Mouse (Mus musculus): ENCODE measurements around the gene Arhgap33. TPM values are rescaled to one million over a fixed set of nuclear protein-coding genes. Genes with fewer than 3 reads are reported as not detected.
"Not testable (repeated sequence)": the region's sequence is repeated elsewhere in the genome, so short reads cannot be mapped to it uniquely, and the experiment has no call there.

Arhgap33 gene
- total RNA-seq, 2 experiments from 2014 or later: 190 to 213 TPM

GRCm38 (mm10) chr7:30518325-30518724 lies 16.5 kb downstream of the Arhgap33 start:
- intact Hi-C loops (cut with DNase I): no loop called here
- no peak for DNase-seq (ENCODE audit: low spot score in 2 of 2)

- DNase-seq (ENCODE audit: low spot score in 2 of 2): no peak
- intact Hi-C loops (cut with DNase I): no loop called here
Observed at GRCm38 (mm10) chr7:30515003-30515760, 19.7 kb downstream of the Arhgap33 start.

- no peak for DNase-seq (ENCODE audit: low spot score in 2 of 2)
- intact Hi-C loops (cut with DNase I): no loop called here
Observed at GRCm38 (mm10) chr7:30508061-30508460, 26.8 kb downstream of the Arhgap33 start.

- DNase-seq (ENCODE audit: low spot score in 2 of 2); intact Hi-C loops (cut with DNase I): not testable (repeated sequence)
Observed at GRCm38 (mm10) chr7:30501159-30501558, 33.7 kb downstream of the Arhgap33 start.

GRCm38 (mm10) chr7:30495506-30496042 lies 39.3 kb downstream of the Arhgap33 start:
- DNase-seq (ENCODE audit: low spot score in 2 of 2); intact Hi-C loops (cut with DNase I): not testable (repeated sequence)

- no peak for DNase-seq (ENCODE audit: low spot score in 2 of 2)
- intact Hi-C loops (cut with DNase I): loop anchor here (5.0 kb wide), 2 partner anchors 51 to 59 kb away; partner anchors contain the start of genes Hspb6 and Proser3
Observed at GRCm38 (mm10) chr7:30493401-30493931, 41.4 kb downstream of the Arhgap33 start, which contains the start of gene Prodh2. Gene Prodh2 (plus strand): TSS chr7:30493622.

- peak; percentile 57 to 72 for DNase-seq (ENCODE audit: low spot score in 2 of 2)
- intact Hi-C loops (cut with DNase I): loop anchor here (5.0 kb wide), 2 partner anchors 50 to 60 kb away; partner anchors contain the start of genes Hspb6 and Proser3
Observed at GRCm38 (mm10) chr7:30492765-30493164, 42.1 kb downstream of the Arhgap33 start.

GRCm38 (mm10) chr7:30490957-30491307 lies 43.9 kb downstream of the Arhgap33 start:
- intact Hi-C loops (cut with DNase I): loop anchor here (5.0 kb wide), 2 partner anchors 49 to 61 kb away; partner anchors contain the start of genes Hspb6 and Proser3
- DNase-seq (ENCODE audit: low spot score in 2 of 2): peak in 1 of 2 experiments; percentile 3

GRCm38 (mm10) chr7:30490251-30490956 lies 44.5 kb downstream of the Arhgap33 start:
- DNase-seq (ENCODE audit: low spot score in 2 of 2): peak; percentile 31 to 48
- intact Hi-C loops (cut with DNase I): loop anchor here (5.0 kb wide), 2 partner anchors 48 to 62 kb away; partner anchors contain the start of genes Hspb6 and Proser3

GRCm38 (mm10) chr7:30484250-30484649 lies 50.6 kb downstream of the Arhgap33 start:
- intact Hi-C loops (cut with DNase I): no loop called here
- DNase-seq (ENCODE audit: low spot score in 2 of 2): no peak

- peak; percentile 52 to 81 for DNase-seq (ENCODE audit: low spot score in 2 of 2)
- intact Hi-C loops (cut with DNase I): no loop called here
Observed at GRCm38 (mm10) chr7:30477415-30478381, 57.2 kb downstream of the Arhgap33 start.

GRCm38 (mm10) chr7:30476136-30476535 lies 58.7 kb downstream of the Arhgap33 start:
- intact Hi-C loops (cut with DNase I); DNase-seq (ENCODE audit: low spot score in 2 of 2): not testable (repeated sequence)

- intact Hi-C loops (cut with DNase I): no loop called here
- DNase-seq (ENCODE audit: low spot score in 2 of 2): no peak
Observed at GRCm38 (mm10) chr7:30474999-30475398, 59.9 kb downstream of the Arhgap33 start.

- DNase-seq (ENCODE audit: low spot score in 2 of 2): no peak
- intact Hi-C loops (cut with DNase I): no loop called here
Observed at GRCm38 (mm10) chr7:30472411-30472810, 62.4 kb downstream of the Arhgap33 start.

Small RNA genes lying within 50 kb of the gene (microRNA-seq; reads per million reads assigned to microRNA genes)
- 1.0 to 1.2 reads per million in 2 experiments for gene Gm38670

Other genes starting within 250 kb of the Arhgap33 start
- 100 to 1,000 TPM; 467 to 489 TPM for gene Clip3, start 243.3 kb downstream of the Arhgap33 start, total RNA-seq (2021)
- gene Alkbh6, start 226.3 kb downstream of the Arhgap33 start, total RNA-seq (2021): 10 to 100 TPM; 63.6 to 64.4 TPM
- 1 to 10 TPM; 8.4 to 8.7 TPM for gene Syne4, start 220.3 kb downstream of the Arhgap33 start, total RNA-seq (2021)
- under 1 TPM; 0.32 to 0.55 TPM for gene E130208F15Rik, start 213.3 kb downstream of the Arhgap33 start, total RNA-seq (2021)
- 1 to 10 TPM; 7.2 to 7.8 TPM for gene Sdhaf1, start 211.2 kb downstream of the Arhgap33 start, total RNA-seq (2021)
- 10 to 100 TPM; 34.0 to 35.2 TPM for gene Lrfn3, start 172.3 kb downstream of the Arhgap33 start, total RNA-seq (2021)
- gene Tyrobp, start 121.3 kb downstream of the Arhgap33 start, total RNA-seq (2021): 10 to 100 TPM; 28.7 to 29.8 TPM
- gene Hcst, start 115.2 kb downstream of the Arhgap33 start, total RNA-seq (2021): 1 to 10 TPM in 1 of 2 experiments, not detected in 1; 1.2 TPM
- 1 to 10 TPM; 2.6 to 2.7 TPM for gene Nfkbid, start 113.3 kb downstream of the Arhgap33 start, total RNA-seq (2021)
- gene Aplp1, start 89.5 kb downstream of the Arhgap33 start, total RNA-seq (2021): 1,000 to 10,000 TPM; 1,270 to 1,289 TPM
- gene Kirrel2, start 77.4 kb downstream of the Arhgap33 start, total RNA-seq (2021): 10 to 100 TPM; 11.4 to 11.7 TPM
- 1 to 10 TPM in 1 of 2 experiments, under 1 TPM in 1; 0.78 to 1.5 TPM for gene Nphs1, start 76.7 kb downstream of the Arhgap33 start, total RNA-seq (2021)
- not detected for gene Prodh2, start 41.4 kb downstream of the Arhgap33 start, total RNA-seq (2021)
- gene Hspb6, start 17.1 kb upstream of the Arhgap33 start, total RNA-seq (2021): 1 to 10 TPM; 5.1 to 6.4 TPM
- gene Proser3, start 17.2 kb upstream of the Arhgap33 start, total RNA-seq (2021): 1 to 10 TPM; 5.2 to 5.5 TPM
- 10 to 100 TPM; 45.5 to 47.8 TPM for gene Lin37, start 24.8 kb upstream of the Arhgap33 start, total RNA-seq (2021)
- gene U2af1l4, start 28.2 kb upstream of the Arhgap33 start, total RNA-seq (2021): 10 to 100 TPM; 57.2 to 69.2 TPM
- gene Gm49396, start 28.3 kb upstream of the Arhgap33 start, total RNA-seq (2021): 1 to 10 TPM; 5.7 TPM
- 10 to 100 TPM; 82.7 to 90.1 TPM for gene Psenen, start 28.6 kb upstream of the Arhgap33 start, total RNA-seq (2021)
- gene Igflr1, start 30.4 kb upstream of the Arhgap33 start, total RNA-seq (2021): 1 to 10 TPM; 2.8 to 3.5 TPM
- gene Kmt2b, start 53.7 kb upstream of the Arhgap33 start, total RNA-seq (2021): 10 to 100 TPM; 46.4 to 50.4 TPM
- not detected for gene Zbtb32, start 63.8 kb upstream of the Arhgap33 start, total RNA-seq (2021)
- gene Upk1a, start 77.8 kb upstream of the Arhgap33 start, total RNA-seq (2021): under 1 TPM; 0.23 to 0.50 TPM
- 100 to 1,000 TPM; 721 to 744 TPM for gene Cox6b1, start 91.1 kb upstream of the Arhgap33 start, total RNA-seq (2021)
- not detected for gene Etv2, start 100.8 kb upstream of the Arhgap33 start, total RNA-seq (2021)
- gene Rbm42, start 115.3 kb upstream of the Arhgap33 start, total RNA-seq (2021): 10 to 100 TPM; 66.8 to 70.8 TPM
- gene Haus5, start 129.9 kb upstream of the Arhgap33 start, total RNA-seq (2021): 1 to 10 TPM; 3.5 to 6.4 TPM
- gene Pmis2, start 136.5 kb upstream of the Arhgap33 start, total RNA-seq (2021): not detected
- not detected for gene 2200002J24Rik, start 163.9 kb upstream of the Arhgap33 start, total RNA-seq (2021)
- gene Atp4a, start 177.1 kb upstream of the Arhgap33 start, total RNA-seq (2021): 1 to 10 TPM in 1 of 2 experiments, under 1 TPM in 1; 0.60 to 1.2 TPM
- 100 to 1,000 TPM; 119 to 130 TPM for gene Tmem147, start 194.5 kb upstream of the Arhgap33 start, total RNA-seq (2021)
- gene Gapdhs, start 208.6 kb upstream of the Arhgap33 start, total RNA-seq (2021): not detected
- gene Sbsn, start 216.4 kb upstream of the Arhgap33 start, total RNA-seq (2021): 1 to 10 TPM; 5.7 to 7.0 TPM
- 1 to 10 TPM; 4.0 to 5.0 TPM for gene Dmkn, start 228.7 kb upstream of the Arhgap33 start, total RNA-seq (2021)

Data from left cerebral cortex, postnatal 25 days (tissue).